Mouse (Mus musculus): ENCODE data around the gene Tmem63b.

- TF ChIP-seq POLR2A (IDR thresholded peaks at IDR 0.05; ENCODE audit: extremely low read depth, insufficient read depth, low read length) (no peak), CTCF (IDR thresholded peaks at IDR 0.05; ENCODE audit: low read depth, low read length) (no peak)
These were observed 46.5 kb upstream of the Tmem63b start for GRCm38 (mm10) chr17:45733038-45733734.

Measured in liver, adult 2 months (tissue).